Mouse (Mus musculus): ENCODE data around the gene Gal3st1. TPM values are rescaled to one million over a fixed set of nuclear protein-coding genes. Genes with fewer than 3 reads are reported as not detected.

Gal3st1 gene
- total and polyA plus RNA-seq, 3 experiments: 0.07 to 0.12 TPM; not detected in 1

DNA sequence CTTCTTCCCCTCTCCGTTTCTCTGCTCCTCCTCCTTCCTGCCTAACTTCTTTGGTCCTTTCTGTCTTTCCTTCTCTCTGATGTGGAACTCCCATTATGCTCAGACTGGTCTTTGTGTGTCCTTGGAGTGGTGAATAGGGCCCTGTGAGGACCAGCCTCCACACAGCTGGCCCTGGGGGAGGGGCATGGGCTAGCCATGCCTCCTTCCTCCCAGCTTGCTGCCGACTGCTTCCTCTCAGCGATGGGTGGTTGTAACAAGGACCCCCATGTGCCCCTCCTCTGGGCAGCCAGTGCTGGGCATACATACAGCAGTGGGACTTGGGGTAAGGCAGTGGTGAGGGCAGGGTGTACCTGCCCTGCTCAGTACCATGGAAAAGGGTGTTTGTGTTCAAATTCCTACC lies 9.1 kb upstream of the Gal3st1 start:
- H3K27me3 ChIP-seq (ENCODE audit: control insufficient read depth in 1 of 2, insufficient read depth in 2 of 2, low read length in 2 of 2): no peaks in the 10 kb centered on the region
- no peak overlapping the region for H3K4me3 ChIP-seq (ENCODE audit: control insufficient read depth in 1 of 2, insufficient read depth in 1 of 2, low read depth in 2 of 2, low read length in 2 of 2)
- no peak for TF ChIP-seq BHLHE40 (IDR thresholded peaks at IDR 0.05; ENCODE audit: borderline replicate concordance, low read depth, low read length)
- no peak overlapping the region for H3K9ac ChIP-seq (ENCODE audit: control insufficient read depth, low read depth, low read length, poor library complexity, severe bottlenecking)
- peaks cover 0 to 55% of the 10 kb centered on the region in 2 experiments; a peak in 2 of 4 replicates for H3K36me3 ChIP-seq (ENCODE audit: control insufficient read depth in 1 of 2, insufficient read depth in 2 of 2, low read length in 2 of 2)
- no peak overlapping the region for H3K27ac ChIP-seq (ENCODE audit: control insufficient read depth, low read depth, low read length)
- no peaks in the 10 kb centered on the region; the same call in 1 of the 2 replicates for H3K79me2 ChIP-seq (ENCODE audit: control insufficient read depth, insufficient read depth, low read length, poor library complexity)
- H3K4me1 ChIP-seq (ENCODE audit: control insufficient read depth in 1 of 2, insufficient read depth in 2 of 2, low read length in 2 of 2): no peaks in the 10 kb centered on the region
- H3K9me3 ChIP-seq (replicated peaks; ENCODE audit: insufficient read depth, low read length): no peaks in the 10 kb centered on the region
- no peak for DNase-seq (ENCODE audit: low read depth, low spot score)

GRCm38 (mm10) chr11:3976678-3977077 lies 6.8 kb upstream of the Gal3st1 start, which contains the start of gene 4930556J24Rik:
TSS of gene 4930556J24Rik (minus strand) at chr11:3976778.
- H3K79me2 ChIP-seq (ENCODE audit: control insufficient read depth, insufficient read depth, low read length, poor library complexity): no peaks in the 10 kb centered on the region; the same call in 1 of the 2 replicates
- DNase-seq (ENCODE audit: low read depth, low spot score): no peak
- no peak within 1 kb of the TSS for H3K4me3 ChIP-seq (ENCODE audit: control insufficient read depth in 1 of 2, insufficient read depth in 1 of 2, low read depth in 2 of 2, low read length in 2 of 2)
- H3K27ac ChIP-seq (ENCODE audit: control insufficient read depth, low read depth, low read length): no peak within 1 kb of the TSS
- no peaks in the 10 kb centered on the region for H3K27me3 ChIP-seq (ENCODE audit: control insufficient read depth in 1 of 2, insufficient read depth in 2 of 2, low read length in 2 of 2)
- H3K9ac ChIP-seq (ENCODE audit: control insufficient read depth, low read depth, low read length, poor library complexity, severe bottlenecking): no peak within 1 kb of the TSS
- no peaks in the 10 kb centered on the region for H3K4me1 ChIP-seq (ENCODE audit: control insufficient read depth in 1 of 2, insufficient read depth in 2 of 2, low read length in 2 of 2)
- TF ChIP-seq ZKSCAN1 (IDR thresholded peaks at IDR 0.05; ENCODE audit: low read depth, low read length) (no peak), MXI1 (IDR thresholded peaks at IDR 0.05; ENCODE audit: low read depth, low read length) (no peak), TBP (IDR thresholded peaks at IDR 0.05; ENCODE audit: low read depth, low read length) (no peak), MAFK (IDR thresholded peaks at IDR 0.05; ENCODE audit: borderline replicate concordance, low read depth, low read length) (no peak), POLR2AphosphoS2 (IDR thresholded peaks at IDR 0.05; ENCODE audit: low read length) (no peak), JUND (IDR thresholded peaks at IDR 0.05; ENCODE audit: low read depth, low read length) (no peak), CTCF (IDR thresholded peaks at IDR 0.05 in 2 of 3, conservative IDR thresholded peaks at IDR 0.05 in 1 of 3; ENCODE audit: control insufficient read depth in 1 of 3, insufficient read depth in 1 of 3, low read depth in 2 of 3, low read length in 3 of 3, poor library complexity in 1 of 3, severe bottlenecking in 1 of 3) (no peak), MAZ (IDR thresholded peaks at IDR 0.05; ENCODE audit: low read depth, low read length) (no peak), TCF12 (IDR thresholded peaks at IDR 0.05; ENCODE audit: low read depth, low read length) (no peak), E2F4 (IDR thresholded peaks at IDR 0.05; ENCODE audit: borderline replicate concordance, low read depth, low read length) (no peak), MYB (IDR thresholded peaks at IDR 0.05; ENCODE audit: low read depth, low read length) (no peak), KAT2A (conservative IDR thresholded peaks at IDR 0.05; ENCODE audit: low read depth, low read length) (no peak), RCOR1 (IDR thresholded peaks at IDR 0.05; ENCODE audit: low read depth, low read length) (no peak), ELF1 (IDR thresholded peaks at IDR 0.05; ENCODE audit: low read depth, low read length) (no peak), ZMIZ1 (IDR thresholded peaks at IDR 0.05; ENCODE audit: low read depth, low read length) (no peak)
- H3K9me3 ChIP-seq (replicated peaks; ENCODE audit: insufficient read depth, low read length): no peaks in the 10 kb centered on the region
- H3K36me3 ChIP-seq (ENCODE audit: control insufficient read depth in 1 of 2, insufficient read depth in 2 of 2, low read length in 2 of 2): peaks cover 0 to 40% of the 10 kb centered on the region in 2 experiments; a peak in 2 of 4 replicates
